Mouse (Mus musculus) embryonic facial prominence, embryonic 13.5 days (tissue): ENCODE measurements at regions not wholly inside any gene's neighbourhood (a gene's known extent, or its start where the extent isn't known, plus 50 kb on each side); places are given as distances from the start of the nearest gene placed in this dataset.
"Not testable (repeated sequence)": the region's sequence is repeated elsewhere in the genome, so short reads cannot be mapped to it uniquely, and the experiment has no call there.

Source experiments
- ATAC-seq: fragments of 200-750 bp; cut with Nextera tagmentation; 2 replicates; pipeline ENCODE4 v1.8.0; 2017; ENCODE audit warnings: low read depth; ENCODE audit not compliant: insufficient number of reproducible peaks, insufficient read depth, low FRiP score, low TSS enrichment
- H3K27ac ChIP-seq: fragments of 300-500 bp; sonication (generic); 2 replicates; pipeline ENCODE4 v1.5.1; 2015; ENCODE audit warnings: moderate library complexity, mild to moderate bottlenecking, inconsistent platforms
- H3K27me3 ChIP-seq: fragments of 300-500 bp; sonication (generic); 2 replicates; pipeline ENCODE4 v1.6.1; 2015; ENCODE audit warnings: mild to moderate bottlenecking, inconsistent platforms
- H3K36me3 ChIP-seq: fragments of 300-500 bp; sonication (generic); 2 replicates; pipeline ENCODE4 v1.6.1; 2015; ENCODE audit warnings: mild to moderate bottlenecking, inconsistent platforms
- H3K4me1 ChIP-seq: fragments of 300-500 bp; sonication (generic); 2 replicates; pipeline ENCODE4 v1.6.1; 2015; ENCODE audit warnings: inconsistent platforms
- H3K4me2 ChIP-seq: fragments of 300-500 bp; sonication (generic); 2 replicates; pipeline ENCODE4 v1.6.1; 2015; ENCODE audit warnings: moderate library complexity, mild to moderate bottlenecking, inconsistent platforms
- H3K4me3 ChIP-seq: fragments of 300-500 bp; sonication (generic); 2 replicates; pipeline ENCODE4 v1.5.1; 2015; ENCODE audit warnings: mild to moderate bottlenecking, inconsistent platforms
- H3K9ac ChIP-seq: fragments of 300-500 bp; sonication (generic); 2 replicates; pipeline ENCODE4 v1.6.1; 2015; ENCODE audit warnings: mild to moderate bottlenecking, inconsistent platforms
- H3K9me3 ChIP-seq: fragments of 300-500 bp; sonication (generic); 2 replicates; pipeline ENCODE4 v1.6.1; 2016; ENCODE audit warnings: inconsistent platforms
- WGBS: fragments of 180-500 bp; shearing (Covaris S2); methylation state at CpG from one replicate; pipeline ENCODE4 v1.1.7; 2015; ENCODE audit warnings: mixed read lengths; 5-methylcytosine and 5-hydroxymethylcytosine counted together

GRCm38 (mm10) chr13:97481259-97481658, 240.4 kb downstream of the Enc1 start:
- H3K4me2 ChIP-seq, result no peak overlapping the region
- peaks cover 29% of the 10 kb centered on the region for H3K4me1 ChIP-seq
- WGBS, result 86% methylated on average over 2 of the region's 2 CpGs
- ATAC-seq, result no peak
- H3K9me3 ChIP-seq, result no peaks in the 10 kb centered on the region
- no peak overlapping the region for H3K9ac ChIP-seq
- H3K27ac ChIP-seq, result no peak overlapping the region
- H3K4me3 ChIP-seq, result no peak overlapping the region
- no peaks in the 10 kb centered on the region; the same call in 1 of the 2 replicates for H3K27me3 ChIP-seq
- no peaks in the 10 kb centered on the region for H3K36me3 ChIP-seq

- no peak overlapping the region for H3K4me3 ChIP-seq
- H3K9ac ChIP-seq, result no peak overlapping the region
- H3K9me3 ChIP-seq, result no peaks in the 10 kb centered on the region
- no peaks in the 10 kb centered on the region; the same call in 1 of the 2 replicates for H3K27me3 ChIP-seq
- no peak for ATAC-seq
- no peak overlapping the region for H3K27ac ChIP-seq
- WGBS, result 88% methylated on average over 10 of the region's 10 CpGs
- H3K4me2 ChIP-seq, result no peak overlapping the region
- no peaks in the 10 kb centered on the region for H3K36me3 ChIP-seq
- H3K4me1 ChIP-seq, result peaks cover 21% of the 10 kb centered on the region; the same call in 1 of the 2 replicates
Measured at GRCm38 (mm10) chr13:97479066-97479586, 238.2 kb downstream of the Enc1 start.

- no peak for ATAC-seq
- no peaks in the 10 kb centered on the region for H3K9me3 ChIP-seq
- no peak overlapping the region for H3K27ac ChIP-seq
- H3K27me3 ChIP-seq, result no peaks in the 10 kb centered on the region; the same call in 1 of the 2 replicates
- no peak overlapping the region for H3K4me2 ChIP-seq
- H3K4me3 ChIP-seq, result no peak overlapping the region
- H3K4me1 ChIP-seq, result peaks cover 34% of the 10 kb centered on the region
- WGBS, result 66% methylated on average over 3 of the region's 3 CpGs
- H3K36me3 ChIP-seq, result no peaks in the 10 kb centered on the region
- H3K9ac ChIP-seq, result no peak overlapping the region
Measured at GRCm38 (mm10) chr13:97473971-97474365, 233.1 kb downstream of the Enc1 start.

- H3K4me3 ChIP-seq, result no peak overlapping the region
- H3K27me3 ChIP-seq, result no peaks in the 10 kb centered on the region; the same call in 1 of the 2 replicates
- no peak for ATAC-seq
- no peak overlapping the region for H3K9ac ChIP-seq
- no peak overlapping the region for H3K4me2 ChIP-seq
- H3K4me1 ChIP-seq, result peaks cover 34% of the 10 kb centered on the region
- H3K36me3 ChIP-seq, result no peaks in the 10 kb centered on the region
- H3K27ac ChIP-seq, result no peak overlapping the region
- WGBS, result 75% methylated on average over 7 of the region's 7 CpGs
- H3K9me3 ChIP-seq, result no peaks in the 10 kb centered on the region
Measured at GRCm38 (mm10) chr13:97473256-97473970, 232.5 kb downstream of the Enc1 start.

GRCm38 (mm10) chr13:97469999-97470398, 229.1 kb downstream of the Enc1 start:
- H3K4me3 ChIP-seq, result no peak overlapping the region
- no peak for ATAC-seq
- H3K9ac ChIP-seq, result no peak overlapping the region
- 46% methylated on average over 10 of the region's 10 CpGs for WGBS
- no peaks in the 10 kb centered on the region for H3K9me3 ChIP-seq
- no peaks in the 10 kb centered on the region for H3K27me3 ChIP-seq
- no peaks in the 10 kb centered on the region for H3K36me3 ChIP-seq
- H3K4me1 ChIP-seq, result peaks cover 21% of the 10 kb centered on the region
- H3K27ac ChIP-seq, result no peak overlapping the region
- H3K4me2 ChIP-seq, result no peak overlapping the region

- no peak for ATAC-seq
Measured at GRCm38 (mm10) chr13:97468874-97469593, 228.1 kb downstream of the Enc1 start.

GRCm38 (mm10) chr13:97466585-97466984, 225.7 kb downstream of the Enc1 start:
- 88% methylated on average over 1 of the region's 1 CpGs for WGBS
- not testable (repeated sequence) for H3K4me2 ChIP-seq

More at GRCm38 (mm10) chr13:97468874-97469593, 228.1 kb downstream of the Enc1 start:
- 65% methylated on average over 10 of the region's 10 CpGs for WGBS
- Histone ChIP-seq H3K4me3 (no peak overlapping the region), H3K27ac (no peak overlapping the region), H3K9ac (no peak overlapping the region), H3K4me1 (peaks cover 18% of the 10 kb centered on the region), H3K36me3 (no peaks in the 10 kb centered on the region), H3K9me3 (no peaks in the 10 kb centered on the region), H3K4me2 (no peak overlapping the region), H3K27me3 (no peaks in the 10 kb centered on the region)

GRCm38 (mm10) chr13:97463798-97464197, 222.9 kb downstream of the Enc1 start:
- no peak overlapping the region for H3K27ac ChIP-seq
- H3K9me3 ChIP-seq, result no peaks in the 10 kb centered on the region
- no peak for ATAC-seq
- H3K4me1 ChIP-seq, result no peaks in the 10 kb centered on the region
- no peak overlapping the region for H3K4me2 ChIP-seq
- no peak overlapping the region for H3K9ac ChIP-seq
- no peaks in the 10 kb centered on the region for H3K27me3 ChIP-seq
- no peak overlapping the region for H3K4me3 ChIP-seq
- no peaks in the 10 kb centered on the region for H3K36me3 ChIP-seq
- WGBS, result 87% methylated on average over 8 of the region's 8 CpGs

More at GRCm38 (mm10) chr13:97466585-97466984, 225.7 kb downstream of the Enc1 start:
- H3K36me3 ChIP-seq, H3K4me3 ChIP-seq, H3K9ac ChIP-seq, ATAC-seq, H3K27ac ChIP-seq, H3K27me3 ChIP-seq, H3K9me3 ChIP-seq: not testable (repeated sequence)
- H3K4me1 ChIP-seq, result peaks cover 16% of the 10 kb centered on the region

GRCm38 (mm10) chr13:97462884-97463235, 222.0 kb downstream of the Enc1 start:
- Histone ChIP-seq H3K4me3 (no peak overlapping the region), H3K9me3 (no peaks in the 10 kb centered on the region), H3K4me1 (no peaks in the 10 kb centered on the region), H3K36me3 (no peaks in the 10 kb centered on the region), H3K27me3 (no peaks in the 10 kb centered on the region), H3K4me2 (no peak overlapping the region), H3K27ac (no peak overlapping the region), H3K9ac (no peak overlapping the region)
- ATAC-seq, result no peak
- 46% methylated on average over 2 of the region's 2 CpGs for WGBS

GRCm38 (mm10) chr13:97462110-97462883, 221.4 kb downstream of the Enc1 start:
- Histone ChIP-seq H3K27me3 (no peaks in the 10 kb centered on the region), H3K4me1 (no peaks in the 10 kb centered on the region), H3K9me3 (no peaks in the 10 kb centered on the region), H3K4me3 (no peak overlapping the region), H3K27ac (no peak overlapping the region), H3K36me3 (no peaks in the 10 kb centered on the region), H3K4me2 (no peak overlapping the region), H3K9ac (no peak overlapping the region)
- no peak for ATAC-seq
- WGBS, result 72% methylated on average over 13 of the region's 13 CpGs

GRCm38 (mm10) chr13:97461207-97461606, 220.3 kb downstream of the Enc1 start:
- H3K4me1 ChIP-seq, result no peaks in the 10 kb centered on the region
- no peaks in the 10 kb centered on the region for H3K27me3 ChIP-seq
- no peaks in the 10 kb centered on the region for H3K36me3 ChIP-seq
- no peak for ATAC-seq
- H3K9ac ChIP-seq, result no peak overlapping the region
- no peaks in the 10 kb centered on the region for H3K9me3 ChIP-seq
- no peak overlapping the region for H3K27ac ChIP-seq
- no peak overlapping the region for H3K4me3 ChIP-seq
- WGBS, result 92% methylated on average over 4 of the region's 4 CpGs
- no peak overlapping the region for H3K4me2 ChIP-seq
